Mouse (Mus musculus) liver, embryonic 15.5 days (tissue): ENCODE results near the gene Dlg2. TPM values are rescaled to one million over a fixed set of nuclear protein-coding genes. Genes with fewer than 3 reads are reported as not detected.

ENCODE experiments used
- ATAC-seq: fragments of 200-750 bp; cut with Nextera tagmentation; 2 replicates; pipeline ENCODE4 v1.8.0; 2017; ENCODE audit warnings: moderate number of reproducible peaks, mild to moderate bottlenecking, moderate library complexity; ENCODE audit not compliant: insufficient read depth
- H3K27ac ChIP-seq: fragments of 300-500 bp; sonication (generic); replicated peaks from 2 replicates; pipeline ENCODE4 v1.5.1; 2015; ENCODE audit warnings: mild to moderate bottlenecking, inconsistent platforms
- H3K27me3 ChIP-seq: fragments of 300-500 bp; sonication (generic); 2 replicates; pipeline ENCODE4 v1.6.1; 2015; ENCODE audit warnings: mild to moderate bottlenecking, inconsistent platforms
- H3K36me3 ChIP-seq: fragments of 300-500 bp; sonication (generic); replicated peaks from 2 replicates; pipeline ENCODE4 v1.6.1; 2015; ENCODE audit warnings: moderate library complexity, mild to moderate bottlenecking, inconsistent platforms
- H3K4me1 ChIP-seq: fragments of 300-500 bp; sonication (generic); replicated peaks from 2 replicates; pipeline ENCODE4 v1.6.1; 2015; ENCODE audit warnings: inconsistent platforms
- H3K4me2 ChIP-seq: fragments of 300-500 bp; sonication (generic); 2 replicates; pipeline ENCODE4 v1.6.1; 2015; ENCODE audit warnings: moderate library complexity, mild to moderate bottlenecking, inconsistent platforms
- H3K4me3 ChIP-seq: fragments of 300-500 bp; sonication (generic); replicated peaks from 2 replicates; pipeline ENCODE4 v1.5.1; 2015; ENCODE audit warnings: mild to moderate bottlenecking, inconsistent platforms
- H3K9ac ChIP-seq: fragments of 300-500 bp; sonication (generic); 2 replicates; pipeline ENCODE4 v1.6.1; 2015; ENCODE audit warnings: moderate library complexity, mild to moderate bottlenecking, inconsistent platforms
- H3K9me3 ChIP-seq: fragments of 300-500 bp; sonication (generic); replicated peaks from 2 replicates; pipeline ENCODE4 v1.6.1; 2016; ENCODE audit warnings: inconsistent platforms
- WGBS: fragments of 180-500 bp; shearing (Covaris S2); methylation state at CpG from one replicate; pipeline ENCODE4 v1.1.7; 2015; ENCODE audit warnings: mixed read lengths; ENCODE audit not compliant: insufficient replicate concordance; 5-methylcytosine and 5-hydroxymethylcytosine counted together
- polyA plus RNA-seq: library from polyadenylated mRNA; unstranded; fragments of >200 nt; fragmentation: Nextera tagmentation; extraction: Ambion mirVana; gene quantifications from 2 replicates; pipeline ENCODE4 v1.2.1, GENCODE M21; 2015

The Dlg2 gene
- polyA plus RNA-seq, 1 experiment from 2014 or later: 0.60 TPM

GRCm38 (mm10) chr7:91709853-91710252, 1233.4 kb downstream of the Dlg2 start:
- Histone ChIP-seq H3K27ac (no peak overlapping the region), H3K9ac (no peak overlapping the region), H3K27me3 (no peaks in the 10 kb centered on the region), H3K4me3 (no peak overlapping the region), H3K4me1 (no peaks in the 10 kb centered on the region), H3K9me3 (no peaks in the 10 kb centered on the region), H3K36me3 (no peaks in the 10 kb centered on the region), H3K4me2 (no peak overlapping the region)
- WGBS: 23% methylated on average over 5 of the region's 5 CpGs
- ATAC-seq: no peak

GRCm38 (mm10) chr7:91711184-91711583, 1234.7 kb downstream of the Dlg2 start:
- Histone ChIP-seq H3K27ac (no peak overlapping the region), H3K9ac (no peak overlapping the region), H3K27me3 (no peaks in the 10 kb centered on the region), H3K9me3 (no peaks in the 10 kb centered on the region), H3K4me3 (no peak overlapping the region), H3K36me3 (no peaks in the 10 kb centered on the region), H3K4me2 (no peak overlapping the region), H3K4me1 (no peaks in the 10 kb centered on the region)
- 34% methylated on average over 6 of the region's 6 CpGs for WGBS
- ATAC-seq: no peak

DNA sequence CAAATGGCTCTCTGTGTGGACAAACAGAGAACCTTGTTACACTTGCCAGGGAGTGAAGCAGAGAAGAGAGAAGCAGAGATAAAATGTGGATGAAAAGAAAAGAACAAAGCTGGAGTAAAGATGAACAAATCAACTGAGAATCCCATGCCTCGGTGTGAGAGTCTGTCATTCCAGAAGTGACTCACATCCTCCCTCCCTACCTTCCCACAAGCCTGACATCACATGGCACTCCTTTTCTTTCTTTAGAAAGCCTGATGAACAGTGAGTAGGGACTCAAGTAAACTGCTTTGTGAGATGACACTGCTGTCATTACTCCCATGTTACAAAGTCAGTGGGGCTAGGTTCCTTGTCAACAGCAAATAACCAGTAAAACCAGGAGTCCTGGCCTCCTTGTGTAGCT, 1239.3 kb downstream of the Dlg2 start:
- no peaks in the 10 kb centered on the region for H3K4me1 ChIP-seq
- H3K27me3 ChIP-seq: no peaks in the 10 kb centered on the region
- H3K4me3 ChIP-seq: no peak overlapping the region
- H3K27ac ChIP-seq: no peak overlapping the region
- no peak for ATAC-seq
- no peaks in the 10 kb centered on the region for H3K9me3 ChIP-seq
- no peak overlapping the region for H3K4me2 ChIP-seq
- no peaks in the 10 kb centered on the region for H3K36me3 ChIP-seq
- H3K9ac ChIP-seq: no peak overlapping the region
- WGBS: 46% methylated on average over 1 of the region's 1 CpGs

- Histone ChIP-seq H3K9ac (no peak overlapping the region), H3K27me3 (no peaks in the 10 kb centered on the region), H3K27ac (no peak overlapping the region), H3K4me1 (no peaks in the 10 kb centered on the region), H3K4me2 (no peak overlapping the region), H3K36me3 (no peaks in the 10 kb centered on the region), H3K9me3 (no peaks in the 10 kb centered on the region), H3K4me3 (no peak overlapping the region)
- 21% methylated on average over 6 of the region's 6 CpGs for WGBS
- no peak for ATAC-seq
Measured at GRCm38 (mm10) chr7:91716696-91717095, 1240.2 kb downstream of the Dlg2 start.

DNA sequence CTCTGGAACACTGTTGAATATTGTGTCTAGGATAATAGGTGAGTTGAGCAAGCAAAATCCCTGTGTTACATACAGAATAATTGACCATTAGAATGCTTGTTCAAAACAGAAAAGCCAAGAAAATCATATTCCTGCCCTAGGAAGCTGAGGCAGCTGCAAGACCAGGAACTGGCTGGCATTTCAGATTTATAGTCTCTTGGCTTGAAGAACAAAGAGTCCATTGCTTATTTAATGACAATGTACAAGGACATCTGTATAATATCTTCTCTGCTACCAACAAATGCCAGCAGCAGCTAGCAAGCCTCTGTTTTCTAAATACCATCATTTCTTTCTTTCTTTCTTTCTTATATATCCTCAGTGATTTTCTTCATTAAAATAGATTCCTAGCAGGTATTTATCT, 1243.8 kb downstream of the Dlg2 start:
- ATAC-seq: no peak
- no peak overlapping the region for H3K9ac ChIP-seq
- H3K4me1 ChIP-seq: no peaks in the 10 kb centered on the region
- H3K4me3 ChIP-seq: no peak overlapping the region
- H3K27ac ChIP-seq: no peak overlapping the region
- H3K9me3 ChIP-seq: no peaks in the 10 kb centered on the region
- no peaks in the 10 kb centered on the region for H3K36me3 ChIP-seq
- H3K27me3 ChIP-seq: no peaks in the 10 kb centered on the region
- no peak overlapping the region for H3K4me2 ChIP-seq

GRCm38 (mm10) chr7:91724397-91724796, 1247.9 kb downstream of the Dlg2 start:
- Histone ChIP-seq H3K27me3 (no peaks in the 10 kb centered on the region), H3K4me3 (no peak overlapping the region), H3K9me3 (no peaks in the 10 kb centered on the region), H3K4me2 (no peak overlapping the region), H3K4me1 (no peaks in the 10 kb centered on the region), H3K27ac (no peak overlapping the region), H3K9ac (no peak overlapping the region), H3K36me3 (no peaks in the 10 kb centered on the region)
- WGBS: 61% methylated on average over 5 of the region's 5 CpGs
- ATAC-seq: no peak

GRCm38 (mm10) chr7:91740748-91741147, 1264.3 kb downstream of the Dlg2 start:
- no peak overlapping the region for H3K4me3 ChIP-seq
- H3K27me3 ChIP-seq: no peaks in the 10 kb centered on the region
- 64% methylated on average over 3 of the region's 3 CpGs for WGBS
- no peaks in the 10 kb centered on the region for H3K36me3 ChIP-seq
- H3K4me2 ChIP-seq: no peak overlapping the region
- ATAC-seq: no peak
- no peak overlapping the region for H3K27ac ChIP-seq
- no peaks in the 10 kb centered on the region for H3K4me1 ChIP-seq
- no peaks in the 10 kb centered on the region for H3K9me3 ChIP-seq
- H3K9ac ChIP-seq: no peak overlapping the region

- H3K9ac ChIP-seq: no peak overlapping the region
- H3K27me3 ChIP-seq: no peaks in the 10 kb centered on the region
- H3K36me3 ChIP-seq: no peaks in the 10 kb centered on the region
- no peak overlapping the region for H3K27ac ChIP-seq
- no peak for ATAC-seq
- H3K4me1 ChIP-seq: no peaks in the 10 kb centered on the region
- H3K4me3 ChIP-seq: no peak overlapping the region
- H3K4me2 ChIP-seq: no peak overlapping the region
- H3K9me3 ChIP-seq: no peaks in the 10 kb centered on the region
Measured at GRCm38 (mm10) chr7:91753151-91753861, 1276.8 kb downstream of the Dlg2 start.

DNA sequence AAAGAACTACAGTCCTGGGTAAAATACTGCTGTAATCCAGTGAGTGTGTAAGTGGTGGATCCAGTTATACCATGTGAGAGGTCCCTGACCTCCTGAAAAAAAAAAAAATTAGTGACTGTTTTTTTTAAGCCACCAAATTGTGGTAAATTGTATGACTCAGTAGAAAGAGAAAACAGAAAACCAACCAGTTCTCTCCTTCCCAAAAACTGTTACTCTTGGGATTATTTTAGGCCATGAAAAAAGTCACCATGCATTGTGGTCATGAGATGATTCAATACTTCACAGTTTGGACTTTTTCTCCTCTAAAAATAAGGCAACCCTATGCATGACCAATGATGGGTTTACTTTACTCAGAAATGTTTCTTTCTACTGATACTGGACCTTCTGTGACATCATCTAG, 1291.2 kb downstream of the Dlg2 start:
- Histone ChIP-seq H3K9me3 (no peaks in the 10 kb centered on the region), H3K27ac (no peak overlapping the region), H3K27me3 (no peaks in the 10 kb centered on the region), H3K4me3 (no peak overlapping the region), H3K4me1 (no peaks in the 10 kb centered on the region), H3K9ac (no peak overlapping the region), H3K4me2 (no peak overlapping the region), H3K36me3 (no peaks in the 10 kb centered on the region)
- ATAC-seq: no peak

DNA sequence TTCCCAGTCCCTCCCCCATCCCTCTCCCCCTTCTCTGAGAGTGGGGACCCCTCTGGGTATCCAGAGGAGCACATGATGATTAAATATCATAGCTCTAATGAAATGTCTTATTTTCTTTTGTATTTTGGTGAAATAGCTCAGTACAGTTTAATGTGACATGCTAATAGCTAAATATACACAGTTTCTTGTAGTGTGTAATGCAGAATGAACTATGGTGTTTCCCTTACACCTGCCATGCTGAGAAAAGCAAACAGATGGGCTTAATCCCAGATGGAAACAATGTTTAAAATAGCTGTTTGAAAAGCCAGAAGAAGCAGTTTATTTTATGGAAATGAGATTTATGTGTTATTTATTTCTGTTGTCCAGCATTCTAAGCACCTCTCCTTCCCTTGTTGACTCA, 1302.2 kb downstream of the Dlg2 start:
- Histone ChIP-seq H3K4me1 (no peaks in the 10 kb centered on the region), H3K9ac (no peak overlapping the region), H3K27ac (no peak overlapping the region), H3K4me2 (no peak overlapping the region), H3K9me3 (no peaks in the 10 kb centered on the region), H3K27me3 (no peaks in the 10 kb centered on the region), H3K4me3 (no peak overlapping the region), H3K36me3 (no peaks in the 10 kb centered on the region)
- no peak for ATAC-seq

DNA sequence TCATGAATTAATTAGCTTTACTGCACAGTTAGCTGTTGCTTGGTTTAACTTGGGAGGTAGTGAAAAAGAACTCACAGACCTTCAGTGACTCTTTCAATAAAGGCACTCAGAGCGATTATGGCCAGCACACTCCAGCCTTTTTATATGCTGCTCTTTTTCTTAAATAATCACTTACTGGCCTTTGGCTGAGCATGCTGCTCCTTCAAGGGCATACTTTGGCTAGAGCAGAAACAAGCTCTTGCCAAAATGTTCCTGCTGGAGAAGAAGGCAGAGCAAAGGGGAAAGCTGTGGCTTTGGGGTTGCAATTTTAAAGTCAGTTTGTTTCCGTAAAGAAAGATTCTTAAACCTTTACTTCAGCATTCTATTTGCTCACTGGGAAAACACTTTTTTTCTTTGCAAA, 1308.1 kb downstream of the Dlg2 start:
- Histone ChIP-seq H3K27me3 (no peaks in the 10 kb centered on the region), H3K4me3 (no peak overlapping the region), H3K4me1 (no peaks in the 10 kb centered on the region), H3K27ac (no peak overlapping the region), H3K9me3 (no peaks in the 10 kb centered on the region), H3K36me3 (no peaks in the 10 kb centered on the region), H3K4me2 (no peak overlapping the region), H3K9ac (no peak overlapping the region)
- ATAC-seq: no peak
- 66% methylated on average over 2 of the region's 2 CpGs for WGBS

DNA sequence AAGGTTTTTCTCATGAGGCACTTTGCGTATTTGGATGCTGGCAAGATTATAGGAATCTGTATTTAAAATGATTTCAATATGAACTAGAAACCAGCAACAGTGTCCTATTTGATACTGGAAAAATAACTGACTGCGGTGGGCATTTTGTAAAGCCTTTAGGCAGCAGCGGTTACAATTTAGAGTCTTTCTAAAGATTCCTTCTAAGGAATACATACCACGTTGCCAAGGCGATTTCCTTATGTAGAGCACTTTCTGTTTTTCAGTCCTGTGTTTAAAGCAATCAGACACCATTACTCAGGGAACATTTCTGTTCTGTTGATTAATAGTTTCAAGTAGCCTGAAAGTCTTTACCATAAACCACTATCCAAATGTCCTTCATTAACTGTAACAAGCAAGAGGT, 1309.0 kb downstream of the Dlg2 start:
- H3K4me3 ChIP-seq: no peak overlapping the region
- H3K36me3 ChIP-seq: no peaks in the 10 kb centered on the region
- no peaks in the 10 kb centered on the region for H3K4me1 ChIP-seq
- no peak for ATAC-seq
- no peak overlapping the region for H3K4me2 ChIP-seq
- H3K27ac ChIP-seq: no peak overlapping the region
- 71% methylated on average over 5 of the region's 5 CpGs for WGBS
- no peak overlapping the region for H3K9ac ChIP-seq
- H3K27me3 ChIP-seq: no peaks in the 10 kb centered on the region
- H3K9me3 ChIP-seq: no peaks in the 10 kb centered on the region
